Mouse (Mus musculus) Patski (cell line): ENCODE measurements around the gene Prodh2. TPM values are rescaled to one million over a fixed set of nuclear protein-coding genes. Genes with fewer than 3 reads are reported as not detected.
A peak's percentile ranks its signal among the peaks of the same experiment; 100 is the strongest.

ENCODE experiments used
- ATAC-seq: fragments of 100-300 bp; one replicate; pipeline ENCODE4 v1.8.0; 2021
- CTCF ChIA-PET: fragments of 350-600 bp; sonication (Branson Sonifier 250); formaldehyde crosslinking; loops from one replicate; lab custom pipeline; 2022; ENCODE audit warnings: inconsistent platforms; lab: Charles Lee
- POLR2A ChIA-PET: fragments of 350-600 bp; sonication (Branson Sonifier 250); formaldehyde crosslinking; loops from one replicate; lab custom pipeline; 2022; ENCODE audit warnings: antibody characterized with exemption, inconsistent platforms; lab: Charles Lee
- DNase-seq: peaks from one replicate; pipeline ENCODE4 v3.0.0-alpha.2; 2011; ENCODE audit warnings: low read depth, low spot score
- H3K27me3 ChIP-seq: fragments of 371-371 bp; one replicate; pipeline ENCODE4 v1.5.1; 2021
- CTCF ChIP-seq: fragments of 100-300 bp; IDR thresholded peaks from one replicate; pipeline ENCODE4 v1.5.1; 2021
- in situ Hi-C: fragments of 300-500 bp; cut with MboI; formaldehyde crosslinking; loops from 3 replicates; pipeline ENCODE4 v1.11.1; 2018; ENCODE audit warnings: low pct_unique_long_range_greater_than_20kb, mixed read lengths
- polyA plus RNA-seq: library from polyadenylated mRNA; unstranded; gene quantifications from one replicate; pipeline ENCODE4 v1.2.3, GENCODE M21; 2021

Prodh2 gene
- polyA plus RNA-seq = 0.05 TPM

DNA sequence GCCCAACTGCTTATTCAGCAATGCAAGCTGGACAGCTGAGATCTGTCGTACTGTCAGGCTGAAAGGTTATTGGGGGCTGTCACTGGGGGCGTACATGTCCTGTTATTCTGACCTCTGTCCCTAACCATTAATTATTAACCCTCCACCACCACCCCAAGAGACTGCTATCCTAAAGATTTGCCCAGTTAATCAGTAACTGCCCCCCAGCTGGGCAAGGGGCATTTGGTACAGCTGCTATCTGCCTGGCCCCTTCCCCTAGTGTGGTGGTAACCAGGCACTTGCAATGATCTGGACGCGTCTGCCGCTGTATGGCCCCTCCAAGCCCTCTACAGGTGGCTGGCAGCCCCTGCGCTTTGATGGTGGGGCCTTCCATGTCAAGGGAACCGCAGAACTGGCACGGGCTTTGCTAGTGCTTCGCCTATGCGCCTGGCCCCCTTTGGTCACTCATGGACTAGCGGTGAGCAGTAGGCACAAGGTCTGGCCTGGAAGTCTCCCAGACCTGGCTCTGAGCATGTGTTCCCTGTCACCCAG is at the start of gene Prodh2:
TSS of gene Prodh2 (plus strand) at position 222 of the 531 bp plus-strand sequence.
- CTCF ChIA-PET = interaction anchor here (0.9 to 3.2 kb wide), 9 partner anchors 9 to 166 kb away, joined by 3 to 13 read pairs (median 3); no protein-coding TSS in a partner anchor
- peaks cover 4% of the 10 kb centered on the region for H3K27me3 ChIP-seq
- no peak for ATAC-seq
- in situ Hi-C loops = loop anchor here (5.0 kb wide), 1 partner anchor 54 kb away; no protein-coding TSS in a partner anchor
- no peak for TF ChIP-seq CTCF
- POLR2A ChIA-PET = interaction anchor here (0.8 kb wide), 1 partner anchor 25 kb away, joined by 5 read pairs; no protein-coding TSS in a partner anchor
- no peak for DNase-seq

DNA sequence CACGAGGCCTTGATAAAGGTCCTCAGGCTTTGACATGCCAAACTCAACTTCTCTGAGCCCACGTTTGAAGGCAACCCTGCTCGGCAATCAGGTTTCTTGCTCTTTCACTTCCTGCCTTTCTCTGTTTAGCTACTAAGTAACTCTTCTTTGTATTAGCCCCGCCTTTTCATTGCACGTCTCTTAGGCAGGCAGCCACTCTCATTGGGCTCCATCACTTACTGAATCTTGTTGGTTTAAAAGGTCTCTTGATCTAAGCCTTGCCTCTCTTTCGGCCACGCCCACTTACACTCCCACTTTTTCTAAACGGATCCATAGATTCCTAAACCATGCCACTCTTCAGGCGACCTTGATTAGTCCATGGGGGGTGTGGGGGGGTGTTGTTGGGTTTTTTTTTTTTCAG is 49.7 kb upstream of the Prodh2 start:
- in situ Hi-C loops = no loop called here
- H3K27me3 ChIP-seq = no peaks in the 10 kb centered on the region

DNA sequence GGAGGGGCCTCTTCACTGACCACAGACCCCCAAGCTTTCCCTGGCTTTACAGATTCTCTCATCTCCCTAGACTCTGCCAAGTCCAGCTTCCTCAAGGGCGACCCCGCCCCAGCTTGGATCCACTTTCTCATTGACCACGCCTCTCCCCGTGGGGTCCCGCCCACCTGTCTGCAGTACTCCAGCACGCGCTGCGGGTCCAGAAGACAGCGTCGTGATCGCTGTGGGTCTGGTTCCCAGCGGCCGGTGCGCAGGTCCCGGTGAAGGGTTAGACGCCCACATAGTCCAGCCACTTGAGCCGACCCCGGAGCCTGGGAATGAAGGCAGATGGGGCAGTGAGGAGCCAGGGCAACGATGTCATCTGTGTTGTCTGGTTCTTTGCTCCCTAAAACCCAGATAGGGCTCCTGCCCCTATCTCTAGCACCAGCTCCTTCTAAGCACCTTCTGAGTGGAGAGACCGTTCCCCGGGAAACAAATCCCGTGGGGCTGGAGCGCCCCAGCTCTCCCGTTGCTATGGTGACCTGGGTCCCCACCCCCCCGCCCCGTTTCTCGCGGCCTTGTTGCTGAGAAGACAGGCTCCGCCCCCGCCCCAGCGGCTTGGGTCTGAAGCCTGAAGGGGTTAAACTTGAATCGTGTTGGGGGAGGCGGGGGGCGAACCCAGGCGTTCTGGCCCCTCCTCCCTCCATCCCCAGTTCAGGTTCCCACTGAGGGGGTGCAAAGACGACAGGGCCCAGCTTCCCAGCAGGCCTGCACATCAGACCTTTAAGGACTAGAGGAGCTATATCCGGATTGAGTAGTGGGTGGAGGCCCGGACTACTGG is 49.1 kb upstream of the Prodh2 start:
- no peak for ATAC-seq

More for the DNA sequence above, 49.7 kb upstream of the Prodh2 start:
- POLR2A ChIA-PET = interaction anchor here (0.7 kb wide), 1 partner anchor 124 kb away, joined by 3 read pairs; no protein-coding TSS in a partner anchor
- CTCF ChIA-PET = no interaction called here
- TF ChIP-seq CTCF = no peak
- ATAC-seq = no peak
- no peak for DNase-seq

DNA sequence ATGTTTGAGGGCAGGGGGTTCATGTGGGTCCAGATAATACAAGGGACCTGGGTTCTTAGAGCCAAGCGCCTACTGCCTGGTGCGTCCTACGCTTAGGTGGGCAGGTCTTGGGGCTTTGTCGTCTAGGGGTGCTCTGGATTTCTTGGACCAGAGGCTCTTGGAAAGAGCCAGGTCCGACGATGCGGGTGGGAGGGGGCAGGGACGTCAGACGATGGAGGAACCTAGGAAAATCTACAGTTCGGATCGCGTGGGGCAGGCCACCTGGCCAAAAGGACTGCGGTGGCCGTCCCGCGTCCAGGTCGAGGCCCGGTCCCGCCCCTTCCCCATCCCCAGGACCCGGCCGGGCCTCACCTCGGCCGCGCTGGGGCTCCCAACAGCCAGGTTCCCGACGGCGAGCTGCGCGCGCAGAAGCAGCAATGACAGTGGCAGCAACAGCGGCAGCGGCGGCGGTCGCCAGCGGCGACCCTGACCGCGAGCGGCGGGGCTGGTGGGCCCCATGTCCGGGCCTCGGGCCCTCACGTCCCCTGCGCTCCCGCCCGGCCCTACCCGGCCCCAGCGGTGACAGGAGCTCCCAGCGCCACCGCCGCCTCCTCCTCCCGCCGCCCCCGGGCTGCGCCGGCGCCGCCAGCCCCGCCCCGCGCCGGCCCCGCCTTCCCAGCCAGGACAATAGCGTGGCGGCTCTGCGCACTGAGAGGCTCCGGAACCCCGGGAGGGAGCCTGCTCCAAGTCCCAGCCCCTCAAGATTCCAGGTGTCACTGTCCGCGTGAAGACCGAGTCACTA is 48.3 kb upstream of the Prodh2 start, which contains the start of gene Aplp1:
TSS of gene Aplp1 (minus strand) at position 565 of the 781 bp plus-strand sequence.
- H3K27me3 ChIP-seq = no peaks in the 10 kb centered on the region
- ChIA-PET CTCF (no interaction called here), POLR2A (no interaction called here)
- peak; percentile 52 for ATAC-seq
- DNase-seq = no peak
- no peak for TF ChIP-seq CTCF
- in situ Hi-C loops = no loop called here

More for the DNA sequence above, 49.1 kb upstream of the Prodh2 start:
- DNase-seq = no peak
- CTCF ChIA-PET = no interaction called here
- no peaks in the 10 kb centered on the region for H3K27me3 ChIP-seq
- in situ Hi-C loops = no loop called here
- TF ChIP-seq CTCF = no peak
- POLR2A ChIA-PET = interaction anchor here (0.7 kb wide), 1 partner anchor 125 kb away, joined by 3 read pairs; no protein-coding TSS in a partner anchor

- no peak for TF ChIP-seq CTCF
- in situ Hi-C loops = no loop called here
- POLR2A ChIA-PET = no interaction called here
- peaks cover 16% of the 10 kb centered on the region for H3K27me3 ChIP-seq
- ATAC-seq = no peak
- DNase-seq = no peak
- CTCF ChIA-PET = no interaction called here
These were observed 43.2 kb upstream of the Prodh2 start for GRCm38 (mm10) chr7:30450241-30450640.

DNA sequence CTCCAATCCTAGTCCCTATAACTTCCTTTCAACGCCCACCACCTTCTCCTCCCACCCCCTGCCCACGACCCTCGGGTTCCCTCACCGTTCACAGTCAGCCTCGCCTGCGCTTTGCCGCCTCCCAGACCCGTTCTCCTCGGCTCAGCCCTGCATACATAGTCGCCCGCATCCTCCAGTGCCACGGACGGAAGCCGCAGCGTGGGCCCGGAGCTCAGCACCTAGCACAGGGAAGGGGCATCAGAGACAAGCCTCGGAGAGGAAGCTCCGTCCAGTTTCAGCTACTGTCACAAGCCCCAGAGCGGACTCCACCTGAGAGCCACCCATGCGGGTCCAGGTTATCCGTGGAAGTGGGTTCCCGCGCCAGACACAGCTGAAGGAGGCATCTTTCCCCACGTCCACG is 40.1 kb upstream of the Prodh2 start:
- DNase-seq (no peak), ATAC-seq (no peak)
- in situ Hi-C loops = no loop called here
- H3K27me3 ChIP-seq = peaks cover 39% of the 10 kb centered on the region
- CTCF ChIA-PET = no interaction called here
- POLR2A ChIA-PET = interaction anchor here (0.6 kb wide), 1 partner anchor 25 kb away, joined by 3 read pairs; no protein-coding TSS in a partner anchor
- no peak for TF ChIP-seq CTCF

DNA sequence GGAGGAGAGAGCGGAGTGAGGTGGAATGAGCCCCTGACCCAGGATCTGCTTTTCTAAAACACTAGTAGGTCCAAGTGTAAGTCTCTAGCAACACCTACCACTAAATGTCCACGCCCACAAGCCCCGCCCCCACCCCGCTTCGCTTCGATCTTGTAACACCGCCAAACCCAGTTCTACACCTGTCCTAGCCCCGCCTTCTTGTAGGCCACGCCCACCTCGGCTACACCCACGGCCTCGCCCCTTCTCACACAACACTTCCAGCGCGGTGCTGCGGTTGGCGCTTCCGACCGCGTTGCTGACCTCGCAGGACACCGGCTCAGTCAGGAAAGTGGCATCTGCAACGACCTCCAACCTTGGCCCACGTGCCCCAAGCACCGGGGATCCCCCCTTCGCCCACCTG is 39.7 kb upstream of the Prodh2 start:
- no peak for TF ChIP-seq CTCF
- ATAC-seq = no peak
- DNase-seq = no peak
- H3K27me3 ChIP-seq = peaks cover 42% of the 10 kb centered on the region
- POLR2A ChIA-PET = interaction anchor here (0.6 kb wide), 1 partner anchor 24 kb away, joined by 3 read pairs; no protein-coding TSS in a partner anchor
- CTCF ChIA-PET = no interaction called here
- in situ Hi-C loops = no loop called here

DNA sequence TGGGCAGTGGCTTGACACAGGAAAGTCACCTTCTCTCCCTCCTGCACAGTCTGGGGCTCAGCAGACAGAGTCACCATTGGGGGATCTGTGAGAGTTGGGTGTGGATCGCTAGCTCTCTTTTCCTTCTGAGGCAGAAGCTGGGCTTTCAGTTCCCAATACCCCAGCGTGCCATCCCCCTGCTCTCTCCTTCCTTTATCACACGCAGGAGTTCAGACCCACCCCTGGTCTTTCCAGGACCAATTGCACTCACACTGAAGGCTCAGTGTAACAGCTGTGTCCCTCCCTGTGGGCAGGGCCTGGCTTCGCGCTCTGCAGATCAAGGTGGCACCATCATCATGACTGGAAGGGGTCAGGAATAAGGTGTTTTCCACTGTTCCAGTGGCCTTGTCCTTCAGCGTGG is 39.2 kb upstream of the Prodh2 start:
- DNase-seq (no peak), ATAC-seq (no peak)
- in situ Hi-C loops = no loop called here
- ChIA-PET POLR2A (no interaction called here), CTCF (no interaction called here)
- peaks cover 45% of the 10 kb centered on the region for H3K27me3 ChIP-seq
- TF ChIP-seq CTCF = no peak

DNA sequence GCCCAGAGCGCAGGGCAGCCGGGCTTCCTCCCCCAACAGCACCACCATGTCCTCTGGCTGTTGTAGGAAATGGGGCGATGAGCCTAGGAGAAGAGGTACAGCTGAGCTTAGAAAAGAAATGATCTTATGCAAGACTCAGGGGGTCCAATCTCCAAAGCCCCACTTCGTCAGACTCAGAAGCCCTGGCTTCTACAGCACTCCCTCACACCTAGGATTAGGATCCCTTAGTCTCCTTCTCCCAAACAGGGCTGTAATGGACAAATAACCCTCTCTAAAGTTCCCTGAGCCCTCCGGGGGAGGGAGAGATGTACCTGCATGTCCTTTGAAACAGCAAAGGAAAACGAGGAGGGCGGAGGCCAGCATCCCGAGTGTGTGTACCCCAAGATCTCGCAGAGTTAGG is 36.9 kb upstream of the Prodh2 start:
- in situ Hi-C loops = no loop called here
- DNase-seq (no peak), ATAC-seq (no peak)
- CTCF ChIA-PET = no interaction called here
- TF ChIP-seq CTCF = no peak
- POLR2A ChIA-PET = no interaction called here
- peaks cover 60% of the 10 kb centered on the region for H3K27me3 ChIP-seq

DNA sequence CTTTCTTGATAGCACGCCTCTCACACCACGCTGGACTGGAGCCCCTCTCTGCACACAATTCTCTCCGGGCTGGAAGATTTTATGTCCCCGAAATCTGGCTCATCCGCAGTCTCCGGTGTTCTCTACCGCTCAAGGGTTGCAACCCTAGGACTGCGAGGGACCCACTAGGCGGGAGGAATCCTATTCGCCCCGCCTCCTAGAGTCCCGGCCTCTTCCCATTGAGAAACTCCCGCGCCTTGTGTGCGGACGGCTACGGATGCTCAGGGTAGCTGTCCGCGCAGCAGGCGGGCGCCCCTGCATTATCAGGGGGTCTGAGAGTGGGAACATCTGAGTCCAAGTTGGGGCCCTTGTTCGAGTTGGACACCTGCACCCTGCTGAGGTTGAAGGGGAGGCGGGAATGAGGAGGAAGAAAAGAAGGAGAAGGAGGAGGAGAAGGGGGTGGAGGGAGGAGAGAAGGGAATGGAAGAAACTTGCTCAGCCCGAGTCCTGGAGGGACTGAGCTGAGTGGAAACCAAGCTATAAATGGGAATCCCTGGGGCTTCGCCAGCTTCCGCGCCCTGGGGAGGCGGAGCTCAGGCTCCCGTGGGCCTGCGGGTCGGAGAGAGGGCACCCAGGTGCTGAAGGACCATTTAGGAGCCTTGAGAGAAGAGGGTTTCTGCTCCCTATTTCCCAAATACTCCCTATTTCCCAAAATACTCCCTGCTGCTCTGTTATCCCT is 36.4 kb upstream of the Prodh2 start:
- no peak for TF ChIP-seq CTCF
- H3K27me3 ChIP-seq = peaks cover 64% of the 10 kb centered on the region
- POLR2A ChIA-PET = no interaction called here
- in situ Hi-C loops = no loop called here
- ATAC-seq = no peak
- DNase-seq = no peak
- CTCF ChIA-PET = no interaction called here
